ENCODE assay signal across 16 mouse cellular contexts in the genomic region with DNA sequence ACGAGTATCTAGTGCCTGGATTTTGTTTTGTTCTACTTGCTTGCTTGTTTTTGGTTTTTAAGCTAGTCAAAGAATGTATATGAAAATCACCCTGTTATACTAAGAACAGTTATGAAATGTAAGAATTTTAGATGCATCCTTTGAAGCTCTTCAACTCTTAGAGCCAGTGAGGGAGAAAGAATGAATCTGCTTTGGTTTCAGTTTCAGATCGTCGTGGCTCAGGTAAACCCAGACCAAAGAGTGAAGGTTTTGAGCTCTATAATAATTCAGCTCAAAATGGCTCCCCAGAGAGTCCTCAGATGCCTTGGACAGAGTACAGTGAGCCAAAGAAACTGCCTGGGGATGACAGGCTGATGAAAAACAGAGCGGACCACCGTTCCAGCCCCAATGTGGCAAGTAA.
"Had no signal": no experiment of that assay in that cellular context is flagged by ENCODE, and none has a peak within 500 bp of the region (broad histone marks: within the 10 kb centered on the region; RNA-seq: fewer than 3 reads in every experiment).

No protein-coding gene starts in this region.

- ATAC-seq: lung, postnatal 0 days had no signal

- H3K4me2 ChIP-seq: limb, embryonic 12.5 days; liver, embryonic 15.5 days; neural tube, embryonic 15.5 days had no signal

- H3K9ac ChIP-seq: limb, embryonic 12.5 days; liver, embryonic 15.5 days; neural tube, embryonic 15.5 days had no signal

- H3K27ac ChIP-seq: limb, embryonic 12.5 days; liver, embryonic 15.5 days; midbrain, embryonic 10.5 days; neural tube, embryonic 15.5 days; stomach, postnatal 0 days had no signal

- H3K27me3 ChIP-seq: limb, embryonic 12.5 days; liver, embryonic 15.5 days; neural tube, embryonic 15.5 days had no signal

- H3K9me3 ChIP-seq: limb, embryonic 12.5 days; liver, embryonic 15.5 days; midbrain, embryonic 10.5 days; neural tube, embryonic 15.5 days had no signal

- H3K4me1 ChIP-seq: limb, embryonic 12.5 days; liver, embryonic 15.5 days; midbrain, embryonic 10.5 days; neural tube, embryonic 15.5 days had no signal

- DNase-seq: kidney, postnatal 36 days; layer of hippocampus, adult 9-11 months; layer of hippocampus, postnatal 36 days; liver; lung, adult 2 months; lung, postnatal 36 days; midbrain, embryonic 14.5 days; right cerebral cortex, adult 18-20 months; thymus, postnatal 4 days had no signal

- H3K4me3 ChIP-seq: limb, embryonic 12.5 days; liver, embryonic 15.5 days; midbrain, embryonic 10.5 days; myocyte; neural tube, embryonic 15.5 days had no signal
